Mouse (Mus musculus) bone marrow, adult 2 months (tissue): ENCODE data around the gene Cpne4.

Experiments used
- CTCF ChIP-seq: fragments of 200-500 bp; IDR thresholded peaks from 2 replicates; pipeline ENCODE4 v1.5.1; 2011; ENCODE audit warnings: low read length, control low read depth; ENCODE audit not compliant: control insufficient read depth, insufficient read depth
- POLR2A ChIP-seq: fragments of 200-500 bp; IDR thresholded peaks from 2 replicates; pipeline ENCODE4 v1.6.1; 2011; ENCODE audit warnings: low read depth, mild to moderate bottlenecking, control low read depth, low read length, borderline replicate concordance; ENCODE audit not compliant: control insufficient read depth

- no peak for TF ChIP-seq CTCF
- no peak for TF ChIP-seq POLR2A
Observed at GRCm38 (mm10) chr9:104872586-104872985, 325.5 kb downstream of the Cpne4 start.
